In genomic region chr13:33561625-33562024, GRCm38 (mm10) we compare ENCODE assay signal across 18 mouse cellular contexts.
DNase-seq lines count a peak whose midpoint lies in the region; ATAC-seq and TF ChIP-seq lines count a peak whose summit lies in the region.
"Had no signal": no experiment of that assay in that cellular context is flagged by ENCODE, and none has a peak within 500 bp of the region (broad histone marks: within the 10 kb centered on the region; RNA-seq: fewer than 3 reads in every experiment).

No protein-coding gene starts in this region.

- H3K79me3 ChIP-seq in C2C12 (ENCODE audit: low read depth), result no peaks in the 10 kb centered on the region

- TF ChIP-seq POLR2A in cerebellum, adult 2 months (IDR thresholded peaks at IDR 0.05; ENCODE audit: borderline replicate concordance, insufficient read depth, low read length), result no peak

- 67% methylated on average over 3 of the region's 3 CpGs for WGBS in cerebellum, adult 2 months

- no peak overlapping the region for H3ac ChIP-seq in C2C12 (ENCODE audit: control insufficient read depth, insufficient read length, low read depth)

- peak; percentile 7 for DNase-seq in kidney, adult 9 months
- no peak for DNase-seq in kidney, postnatal 14 days
- peak; percentile 16 for DNase-seq in NIH3T3 (ENCODE audit: low read depth)
- DNase-seq in fibroblast of lung, adult 2 months (ENCODE audit: low read depth), result peak; percentile 38
- no peak for DNase-seq in embryo, embryonic 11 days
- no peak for DNase-seq in cerebellum, adult 2 months
- DNase-seq: adrenal gland, postnatal 10 days; cerebellum, adult 9-11 months; heart, postnatal 4 days; kidney, adult 8-10 months; midbrain, embryonic 14.5 days; retina, postnatal 1 day; thymus, adult 2 months had no signal

- no peak for ATAC-seq in erythroid progenitor cell, adult 5-6 weeks (replicated peaks; ENCODE audit: low FRiP score, poor library complexity, severe bottlenecking)
- ATAC-seq: forebrain, embryonic 15.5 days; hindbrain, embryonic 16.5 days had no signal

- no peaks in the 10 kb centered on the region for H3K4me1 ChIP-seq in cerebellum, adult 2 months (ENCODE audit: control insufficient read depth, insufficient read depth, low read length)
- H3K4me1 ChIP-seq: forebrain, embryonic 15.5 days; lung, embryonic 15.5 days had no signal

- peak; percentile 12 for TF ChIP-seq CTCF in C2C12 (IDR thresholded peaks at IDR 0.05; ENCODE audit: control insufficient read depth, insufficient read depth, insufficient read length)
- no peak for TF ChIP-seq CTCF in cerebellum, adult 2 months (IDR thresholded peaks at IDR 0.05; ENCODE audit: borderline replicate concordance, insufficient read depth, low read depth, low read length)

- no peaks in the 10 kb centered on the region for H3K36me3 ChIP-seq in C2C12 (ENCODE audit: control insufficient read depth, insufficient read depth)
- H3K36me3 ChIP-seq: forebrain, embryonic 15.5 days; lung, embryonic 15.5 days had no signal

- no peak overlapping the region for H3K27ac ChIP-seq in cerebellum, adult 2 months (ENCODE audit: insufficient read depth, low read length)
- H3K27ac ChIP-seq: forebrain, embryonic 15.5 days; lung, embryonic 15.5 days had no signal

- no peaks in the 10 kb centered on the region for H3K79me2 ChIP-seq in C2C12 (ENCODE audit: control insufficient read depth, insufficient read depth)

- no peak overlapping the region for H3K4me3 ChIP-seq in C2C12 (ENCODE audit: insufficient read depth, poor library complexity, severe bottlenecking)
- H3K4me3 ChIP-seq in cerebellum, adult 2 months (replicated peaks; ENCODE audit: insufficient read depth, low read depth, low read length), result no peak overlapping the region
- H3K4me3 ChIP-seq: forebrain, embryonic 15.5 days; lung, embryonic 15.5 days had no signal

- no peaks in the 10 kb centered on the region for H3K27me3 ChIP-seq in C2C12 (ENCODE audit: control insufficient read depth, insufficient read depth, insufficient read length)
- H3K27me3 ChIP-seq in cerebellum, adult 2 months (ENCODE audit: control insufficient read depth, insufficient read depth, low read length), result no peaks in the 10 kb centered on the region
- H3K27me3 ChIP-seq: forebrain, embryonic 15.5 days; lung, embryonic 15.5 days had no signal

TF ChIP-seq in C2C12, 6 proteins besides CTCF, POLR2A, EP300 and RAD21:
- TF ChIP-seq MAX (IDR thresholded peaks at IDR 0.05), result no peak
- TF ChIP-seq USF1 (IDR thresholded peaks at IDR 0.05; ENCODE audit: low read depth), result peak; percentile 41
- TF ChIP-seq FOSL1 (IDR thresholded peaks at IDR 0.05; ENCODE audit: insufficient read depth, low read length, poor library complexity, severe bottlenecking), result no peak
- no peak for TF ChIP-seq MYOD1 (IDR thresholded peaks at IDR 0.05; ENCODE audit: control insufficient read depth, insufficient read length, low read depth)
- no peak for TF ChIP-seq MYOG (IDR thresholded peaks at IDR 0.05; ENCODE audit: control insufficient read depth, extremely low read depth, insufficient read length)
- peak; percentile 77 for TF ChIP-seq CEBPB (IDR thresholded peaks at IDR 0.05; ENCODE audit: low read depth)
TF ChIP-seq in C2C12: peak in this region for 2.

Comparison
In these comparisons a context has a peak if more than half of its experiments do, and no peak if none do; other contexts are left out.
1. DNase-seq: peak in kidney, adult 9 months (single experiment), NIH3T3 (single experiment) and fibroblast of lung, adult 2 months (single experiment); none in kidney, postnatal 14 days (single experiment), embryo, embryonic 11 days (single experiment) and cerebellum, adult 2 months (0 of 2).